Mouse (Mus musculus): Measurements from ENCODE around the gene Rchy1. TPM values are rescaled to one million over a fixed set of nuclear protein-coding genes. Genes with fewer than 3 reads are reported as not detected.

Gene Rchy1
- polyA plus RNA-seq, 1 experiment from 2014 or later: 70.6 TPM

- H3K36me3 ChIP-seq: no peaks in the 10 kb centered on the region
- no peaks in the 10 kb centered on the region for H3K9me3 ChIP-seq
- H3K4me2 ChIP-seq (replicated peaks): no peak overlapping the region
- no peaks in the 10 kb centered on the region for H3K4me1 ChIP-seq
- no peak overlapping the region for H3K9ac ChIP-seq
- H3K27ac ChIP-seq: no peak overlapping the region
- no peak overlapping the region for H3K4me3 ChIP-seq
- no peaks in the 10 kb centered on the region for H3K27me3 ChIP-seq (replicated peaks)
- no peak for ATAC-seq (ENCODE audit: low FRiP score, low read depth)
- WGBS: 79% methylated on average over 2 of the region's 2 CpGs
Observed at GRCm38 (mm10) chr5:91983490-91983889, 20.6 kb upstream of the Rchy1 start.

- Histone ChIP-seq H3K9ac (no peak overlapping the region), H3K9me3 (no peaks in the 10 kb centered on the region), H3K4me2 (replicated peaks) (no peak overlapping the region), H3K4me1 (no peaks in the 10 kb centered on the region), H3K27ac (no peak overlapping the region), H3K27me3 (replicated peaks) (no peaks in the 10 kb centered on the region), H3K4me3 (no peak overlapping the region), H3K36me3 (no peaks in the 10 kb centered on the region)
- 92% methylated on average over 11 of the region's 11 CpGs for WGBS
- ATAC-seq (ENCODE audit: low FRiP score, low read depth): no peak
Observed at GRCm38 (mm10) chr5:91981176-91981840, 18.4 kb upstream of the Rchy1 start.

- Histone ChIP-seq H3K9ac (no peak overlapping the region), H3K27ac (no peak overlapping the region), H3K4me1 (no peaks in the 10 kb centered on the region), H3K4me3 (no peak overlapping the region), H3K36me3 (no peaks in the 10 kb centered on the region), H3K27me3 (replicated peaks) (no peaks in the 10 kb centered on the region), H3K9me3 (no peaks in the 10 kb centered on the region), H3K4me2 (replicated peaks) (no peak overlapping the region)
- no peak for ATAC-seq (ENCODE audit: low FRiP score, low read depth)
- 82% methylated on average over 2 of the region's 2 CpGs for WGBS
Observed at GRCm38 (mm10) chr5:91977397-91977770, 14.5 kb upstream of the Rchy1 start.

- no peak for ATAC-seq (ENCODE audit: low FRiP score, low read depth)
- Histone ChIP-seq H3K4me1 (no peaks in the 10 kb centered on the region), H3K27me3 (replicated peaks) (no peaks in the 10 kb centered on the region), H3K4me3 (no peak overlapping the region), H3K9ac (no peak overlapping the region), H3K36me3 (no peaks in the 10 kb centered on the region), H3K4me2 (replicated peaks) (no peak overlapping the region), H3K9me3 (no peaks in the 10 kb centered on the region), H3K27ac (no peak overlapping the region)
- 67% methylated on average over 10 of the region's 10 CpGs for WGBS
Observed at GRCm38 (mm10) chr5:91976566-91977396, 13.9 kb upstream of the Rchy1 start.

GRCm38 (mm10) chr5:91975758-91976157, 12.9 kb upstream of the Rchy1 start:
- no peak overlapping the region for H3K9ac ChIP-seq
- H3K27me3 ChIP-seq (replicated peaks): no peaks in the 10 kb centered on the region
- H3K4me2 ChIP-seq (replicated peaks): no peak overlapping the region
- no peaks in the 10 kb centered on the region for H3K9me3 ChIP-seq
- no peaks in the 10 kb centered on the region for H3K4me1 ChIP-seq
- no peak overlapping the region for H3K4me3 ChIP-seq
- H3K36me3 ChIP-seq: no peaks in the 10 kb centered on the region
- no peak overlapping the region for H3K27ac ChIP-seq
- no peak for ATAC-seq (ENCODE audit: low FRiP score, low read depth)
- 94% methylated on average over 9 of the region's 9 CpGs for WGBS

- Histone ChIP-seq H3K4me1 (no peaks in the 10 kb centered on the region), H3K9ac (no peak overlapping the region), H3K27ac (no peak overlapping the region), H3K4me3 (no peak overlapping the region), H3K27me3 (replicated peaks) (no peaks in the 10 kb centered on the region), H3K4me2 (replicated peaks) (no peak overlapping the region), H3K36me3 (peaks cover 5% of the 10 kb centered on the region), H3K9me3 (no peaks in the 10 kb centered on the region)
- no peak for ATAC-seq (ENCODE audit: low FRiP score, low read depth)
- 89% methylated on average over 7 of the region's 7 CpGs for WGBS
Observed at GRCm38 (mm10) chr5:91974002-91974401, 11.1 kb upstream of the Rchy1 start.

- Histone ChIP-seq H3K9ac (no peak overlapping the region), H3K4me1 (no peaks in the 10 kb centered on the region), H3K9me3 (no peaks in the 10 kb centered on the region), H3K36me3 (peaks cover 5% of the 10 kb centered on the region), H3K4me3 (no peak overlapping the region), H3K27ac (no peak overlapping the region), H3K4me2 (replicated peaks) (no peak overlapping the region), H3K27me3 (replicated peaks) (no peaks in the 10 kb centered on the region)
- 89% methylated on average over 3 of the region's 3 CpGs for WGBS
- ATAC-seq (ENCODE audit: low FRiP score, low read depth): no peak
Observed at GRCm38 (mm10) chr5:91972046-91972445, 9.2 kb upstream of the Rchy1 start.

GRCm38 (mm10) chr5:91962259-91962638, 619 bp downstream of the Rchy1 start:
- under 1% methylated on average over 14 of the region's 14 CpGs for WGBS
- Histone ChIP-seq H3K27me3 (replicated peaks) (no peaks in the 10 kb centered on the region), H3K4me2 (replicated peaks) (peak overlapping the region; percentile 72), H3K9me3 (no peaks in the 10 kb centered on the region), H3K27ac (peak overlapping the region; percentile 89), H3K36me3 (peaks cover 2% of the 10 kb centered on the region), H3K9ac (peak overlapping the region; percentile 76), H3K4me3 (peak overlapping the region; percentile 74), H3K4me1 (peaks cover 18% of the 10 kb centered on the region)
- ATAC-seq (ENCODE audit: low FRiP score, low read depth): no peak

GRCm38 (mm10) chr5:91961370-91961769, 1.5 kb downstream of the Rchy1 start:
- Histone ChIP-seq H3K27me3 (replicated peaks) (no peaks in the 10 kb centered on the region), H3K9me3 (no peaks in the 10 kb centered on the region), H3K36me3 (peaks cover 10% of the 10 kb centered on the region), H3K4me1 (peaks cover 18% of the 10 kb centered on the region), H3K4me3 (0 out of 2 replicates have a peak overlapping the region, but pooled peaks have one; percentile 74), H3K27ac (no peak overlapping the region), H3K9ac (no peak overlapping the region), H3K4me2 (replicated peaks) (peak overlapping the region; percentile 72)
- no peak for ATAC-seq (ENCODE audit: low FRiP score, low read depth)
- 84% methylated on average over 1 of the region's 1 CpGs for WGBS

- H3K4me3 ChIP-seq: no peak overlapping the region
Observed at GRCm38 (mm10) chr5:91960606-91961254, 2.1 kb downstream of the Rchy1 start.

GRCm38 (mm10) chr5:91959986-91960385, 2.9 kb downstream of the Rchy1 start:
- H3K36me3 ChIP-seq: peaks cover 15% of the 10 kb centered on the region
- H3K4me3 ChIP-seq: no peak overlapping the region
- H3K27ac ChIP-seq: no peak overlapping the region
- no peak for ATAC-seq (ENCODE audit: low FRiP score, low read depth)
- WGBS: 92% methylated on average over 1 of the region's 1 CpGs
- H3K9ac ChIP-seq: no peak overlapping the region
- H3K4me1 ChIP-seq: peaks cover 18% of the 10 kb centered on the region
- H3K4me2 ChIP-seq (replicated peaks): no peak overlapping the region
- no peaks in the 10 kb centered on the region for H3K27me3 ChIP-seq (replicated peaks)
- H3K9me3 ChIP-seq: no peaks in the 10 kb centered on the region

More at GRCm38 (mm10) chr5:91960606-91961254, 2.1 kb downstream of the Rchy1 start:
- Histone ChIP-seq H3K9ac (no peak overlapping the region), H3K9me3 (no peaks in the 10 kb centered on the region), H3K27me3 (replicated peaks) (no peaks in the 10 kb centered on the region), H3K36me3 (peaks cover 13% of the 10 kb centered on the region), H3K27ac (no peak overlapping the region), H3K4me1 (peaks cover 18% of the 10 kb centered on the region), H3K4me2 (replicated peaks) (peak overlapping the region; percentile 34)
- 82% methylated on average over 3 of the region's 3 CpGs for WGBS
- ATAC-seq (ENCODE audit: low FRiP score, low read depth): no peak

- no peak overlapping the region for H3K27ac ChIP-seq
- peaks cover 15% of the 10 kb centered on the region for H3K36me3 ChIP-seq
- H3K4me2 ChIP-seq (replicated peaks): no peak overlapping the region
- H3K9me3 ChIP-seq: no peaks in the 10 kb centered on the region
- no peak overlapping the region for H3K4me3 ChIP-seq
- H3K27me3 ChIP-seq (replicated peaks): no peaks in the 10 kb centered on the region
- no peak overlapping the region for H3K9ac ChIP-seq
- ATAC-seq (ENCODE audit: low FRiP score, low read depth): no peak
- WGBS: 93% methylated on average over 1 of the region's 1 CpGs
- H3K4me1 ChIP-seq: peaks cover 18% of the 10 kb centered on the region
Observed at GRCm38 (mm10) chr5:91959096-91959495, 3.8 kb downstream of the Rchy1 start.

All from neural tube, embryonic 12.5 days (tissue).